Mouse (Mus musculus): Measurements from ENCODE around the gene 4921524J17Rik.

4921524J17Rik gene

DNA sequence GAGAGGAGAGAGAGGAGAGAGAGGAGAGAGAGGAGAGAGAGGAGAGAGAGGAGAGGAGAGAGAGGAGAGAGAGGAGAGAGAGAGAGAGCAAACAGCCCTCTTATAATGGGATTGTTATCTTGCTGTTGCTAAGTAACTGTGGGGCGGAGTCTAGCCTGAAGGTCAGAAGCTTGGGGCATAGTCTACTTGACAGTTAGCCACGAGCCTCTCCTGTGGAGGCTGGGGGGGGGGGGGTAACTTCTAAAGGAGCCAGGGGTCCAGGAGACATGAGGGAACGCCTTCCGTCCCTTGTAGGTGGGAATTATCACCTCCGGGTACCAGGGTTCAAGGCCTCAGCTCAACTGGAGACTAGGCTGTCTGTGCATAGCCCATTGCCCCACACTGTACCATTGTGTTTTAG, 3.1 kb upstream of the 4921524J17Rik start:
- DNase-seq: peak; percentile 71 to 72

DNA sequence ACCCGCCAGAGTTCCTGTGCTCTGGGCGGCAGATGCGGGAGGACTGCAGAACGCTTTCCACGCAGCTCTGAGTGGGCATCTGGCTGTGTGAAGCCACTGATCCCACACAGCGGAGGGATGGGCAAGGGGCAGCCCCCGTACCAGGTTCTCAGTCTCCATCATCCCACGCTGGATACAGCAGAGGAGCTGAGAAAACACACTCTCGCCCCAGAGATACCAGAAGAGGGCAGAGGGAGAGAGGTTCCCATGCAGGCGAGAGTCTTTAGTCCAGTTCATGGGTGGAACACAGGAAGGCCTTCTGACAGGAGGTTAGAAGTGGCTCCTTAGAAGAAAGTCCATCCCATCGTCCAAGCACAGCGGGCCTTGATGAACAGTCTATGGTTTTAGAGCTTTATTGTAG, 2.2 kb upstream of the 4921524J17Rik start:
- no peak for DNase-seq

DNA sequence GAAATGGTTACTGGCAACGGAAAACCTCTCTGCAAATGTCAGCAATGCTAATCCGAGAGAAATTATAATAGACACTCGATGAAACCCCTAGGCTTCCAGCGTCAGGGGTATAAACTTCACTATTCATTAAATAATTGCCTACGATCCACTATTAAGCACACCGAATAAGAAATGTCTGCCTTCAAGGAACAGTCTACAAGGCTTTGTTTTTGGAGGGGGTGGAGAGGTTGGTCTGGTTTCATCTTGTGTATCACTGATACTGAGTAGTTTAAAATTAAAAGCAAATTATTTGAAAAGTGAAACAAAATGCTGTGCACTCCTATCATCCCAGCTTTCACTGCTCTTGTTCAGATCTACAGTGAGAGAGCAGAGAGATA, 372 bp upstream of the 4921524J17Rik start:
- no peak for DNase-seq

DNA sequence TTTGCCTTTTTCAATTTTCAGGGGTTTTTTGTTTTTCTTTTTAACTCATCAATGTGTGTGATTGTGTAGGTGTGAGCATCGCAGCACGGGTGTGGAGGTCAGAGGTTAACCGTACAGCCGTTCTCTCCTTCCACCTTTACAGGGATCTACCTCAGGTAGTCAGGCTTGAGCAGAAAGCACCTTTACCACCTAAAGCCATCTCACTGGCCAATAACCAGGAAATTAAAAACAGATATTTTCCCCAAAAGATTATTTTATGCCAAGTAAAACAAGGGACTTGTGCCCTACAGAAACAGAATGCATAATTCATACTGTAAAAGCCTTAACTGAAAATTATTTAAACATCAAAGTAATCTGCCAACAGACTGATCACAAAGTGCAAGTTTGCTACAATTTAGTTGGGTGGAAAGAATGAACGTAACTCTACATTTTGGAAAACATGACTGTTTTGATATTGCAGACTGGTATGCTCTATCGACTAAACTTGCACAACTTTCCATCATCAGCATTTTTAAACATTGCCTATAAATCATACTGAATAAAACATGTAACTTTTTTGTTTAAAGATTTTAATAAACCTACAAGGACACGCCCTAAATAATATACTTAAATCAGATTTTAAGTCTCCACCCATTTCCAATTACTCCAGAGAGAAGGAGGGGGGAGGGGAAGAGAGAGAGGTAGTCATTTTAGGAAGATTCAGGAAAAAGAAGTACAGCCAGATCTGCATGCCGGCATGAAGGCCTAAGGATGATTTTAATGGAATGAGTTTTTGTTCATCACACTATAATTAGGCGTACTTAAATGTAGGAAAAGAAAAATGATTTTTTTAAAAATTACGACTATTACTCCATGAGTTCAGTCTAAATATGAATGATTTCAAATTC, 1.1 kb downstream of the 4921524J17Rik start:
- DNase-seq: peak in 1 of 2 experiments; percentile 19

DNA sequence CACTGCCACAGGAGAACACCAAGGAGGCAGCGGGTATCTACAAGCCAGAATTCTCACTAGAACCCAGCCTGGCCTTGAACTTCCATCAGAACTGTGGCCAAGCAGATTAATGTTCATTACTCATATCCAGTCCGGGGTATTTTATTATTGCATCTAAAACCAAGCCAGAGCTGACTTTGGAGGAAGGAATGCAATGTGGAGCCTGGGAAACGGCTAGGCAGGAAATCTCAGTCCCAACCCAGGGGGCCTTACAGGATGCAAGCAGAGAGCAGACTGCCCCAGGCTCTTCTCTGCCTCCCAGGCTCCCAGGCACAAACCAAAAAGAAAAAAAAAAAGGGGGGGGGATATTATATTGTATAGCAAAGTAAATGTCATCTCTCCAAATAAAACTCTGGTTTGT, 1.8 kb downstream of the 4921524J17Rik start:
- DNase-seq: peak in 1 of 2 experiments; percentile 28

GRCm38 (mm10) chr8:85429219-85429618, 3.4 kb downstream of the 4921524J17Rik start:
- peak in 1 of 2 experiments; percentile 17 for DNase-seq

DNA sequence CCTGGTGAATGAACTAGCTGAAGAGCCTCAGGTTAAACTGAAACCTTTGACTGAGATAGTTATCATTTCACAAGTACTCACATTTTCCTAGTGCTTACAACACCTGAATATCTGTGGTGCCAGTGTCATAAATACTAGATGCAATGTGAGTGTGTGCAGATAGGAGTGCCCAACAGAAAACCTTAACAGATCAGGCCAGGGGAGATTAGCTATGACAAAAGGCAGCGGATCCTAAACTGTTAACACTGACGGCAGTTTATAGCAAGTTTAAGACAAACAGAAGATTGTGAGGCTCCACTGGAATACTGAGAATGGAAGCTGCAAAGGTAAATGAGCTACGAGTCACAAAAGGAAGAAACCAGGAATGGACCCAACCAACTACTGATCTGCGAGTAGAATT, 5.6 kb downstream of the 4921524J17Rik start:
- DNase-seq: no peak

GRCm38 (mm10) chr8:85421329-85421728, 11.3 kb downstream of the 4921524J17Rik start:
- no peak for DNase-seq

DNA sequence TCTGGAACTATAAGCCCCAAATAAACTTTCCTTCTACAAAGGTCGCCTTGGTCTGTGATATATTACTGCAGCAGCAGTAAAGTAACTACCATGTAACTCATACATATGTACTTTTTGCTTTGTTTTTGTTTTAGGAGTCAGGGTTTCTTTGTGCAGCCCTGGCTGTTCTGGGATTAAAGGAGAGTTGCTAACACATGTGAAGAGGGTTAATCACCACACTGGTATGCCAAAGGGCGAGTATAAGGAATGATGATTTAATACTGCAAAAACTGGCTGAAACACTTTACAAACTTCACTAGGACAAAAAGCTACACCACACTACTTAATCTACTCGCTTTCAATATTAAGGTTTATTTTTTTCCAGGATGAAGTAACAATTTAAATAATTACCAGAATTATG, 24.1 kb downstream of the 4921524J17Rik start:
- no peak for DNase-seq

- DNase-seq: peak; percentile 18 to 34
These were observed 24.6 kb downstream of the 4921524J17Rik start for GRCm38 (mm10) chr8:85408053-85408505.

- DNase-seq: no peak
These were observed 26.7 kb downstream of the 4921524J17Rik start for GRCm38 (mm10) chr8:85405961-85406360.

DNA sequence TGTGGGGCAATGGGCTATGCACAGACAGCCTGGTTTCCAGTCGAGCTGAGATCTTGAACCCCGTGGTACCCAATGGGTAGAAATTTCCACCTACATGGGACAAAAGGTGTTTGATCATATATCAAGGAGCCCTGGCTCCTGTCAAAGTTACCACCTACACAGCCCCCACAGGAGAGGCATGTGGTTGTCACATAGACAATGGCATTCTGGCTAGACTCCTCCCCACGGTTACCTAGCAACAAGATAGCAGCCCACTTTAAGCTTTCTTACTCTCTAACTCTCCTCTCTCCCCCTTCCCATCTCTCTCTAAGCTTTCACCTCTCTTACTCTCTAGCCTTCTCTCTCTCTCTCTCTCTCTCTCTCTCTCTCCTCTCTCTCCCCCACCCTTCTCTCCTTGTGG, 27.2 kb downstream of the 4921524J17Rik start:
- DNase-seq: no peak

DNA sequence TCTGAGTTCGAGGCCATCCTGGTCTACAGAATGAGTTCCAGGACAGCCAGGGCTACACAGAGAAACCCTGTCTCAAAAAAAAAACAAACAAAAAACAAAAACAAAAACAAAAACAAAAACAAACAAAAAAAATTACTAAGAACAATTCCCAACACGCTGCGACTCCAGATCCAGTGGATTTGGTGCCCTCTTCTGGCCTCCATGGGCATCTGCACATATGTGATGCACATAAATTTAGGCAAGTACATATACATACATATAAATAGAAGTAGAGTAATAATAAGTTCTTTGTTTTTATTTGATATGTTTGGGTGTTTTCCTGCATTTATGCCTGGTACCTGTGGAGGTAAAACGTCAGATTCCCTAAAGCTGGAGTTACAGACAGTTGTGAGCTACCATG, 34.1 kb downstream of the 4921524J17Rik start:
- DNase-seq: no peak

GRCm38 (mm10) chr8:85397508-85397907, 35.1 kb downstream of the 4921524J17Rik start:
- peak; percentile 30 to 53 for DNase-seq

- DNase-seq: no peak
These were observed 36.1 kb downstream of the 4921524J17Rik start for GRCm38 (mm10) chr8:85396432-85397079.

DNA sequence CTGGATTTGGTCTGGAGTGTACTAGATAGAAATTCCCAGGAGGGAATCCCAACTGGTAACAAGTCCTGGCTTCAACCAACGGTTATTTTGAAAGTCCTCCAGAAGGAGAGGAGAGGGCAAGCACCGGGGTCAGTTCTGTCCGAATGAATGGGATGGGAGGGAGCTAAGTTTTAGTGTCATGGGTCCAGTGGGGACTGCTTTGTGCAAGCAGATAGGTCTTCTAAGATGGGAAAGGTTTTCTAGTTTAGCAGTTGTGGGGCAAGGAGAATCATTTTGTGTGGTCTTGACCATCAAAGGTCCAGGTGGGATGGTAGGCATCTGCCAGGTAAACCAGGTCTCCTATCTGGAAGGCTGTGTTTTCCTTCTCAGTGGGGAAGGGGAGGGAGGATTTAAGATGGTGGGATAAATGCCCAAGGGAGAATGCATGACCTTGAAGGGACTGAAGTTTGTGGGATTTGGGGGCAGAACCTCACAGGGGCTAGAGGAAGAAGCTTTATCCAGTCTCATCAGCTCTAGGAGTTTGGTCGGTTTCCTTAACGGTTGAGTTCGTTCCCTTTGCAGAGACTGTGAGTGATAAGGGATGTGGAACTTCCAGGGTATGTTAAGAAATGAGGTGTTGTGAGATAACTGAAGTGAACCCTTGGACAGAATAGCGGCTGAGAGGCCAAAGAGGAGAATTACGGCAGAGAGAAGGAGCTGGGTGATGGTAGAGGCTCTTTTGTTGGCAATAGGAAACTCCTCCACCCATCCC, 36.8 kb downstream of the 4921524J17Rik start:
- no peak for DNase-seq

GRCm38 (mm10) chr8:85395017-85395416, 37.6 kb downstream of the 4921524J17Rik start:
- DNase-seq: no peak

DNA sequence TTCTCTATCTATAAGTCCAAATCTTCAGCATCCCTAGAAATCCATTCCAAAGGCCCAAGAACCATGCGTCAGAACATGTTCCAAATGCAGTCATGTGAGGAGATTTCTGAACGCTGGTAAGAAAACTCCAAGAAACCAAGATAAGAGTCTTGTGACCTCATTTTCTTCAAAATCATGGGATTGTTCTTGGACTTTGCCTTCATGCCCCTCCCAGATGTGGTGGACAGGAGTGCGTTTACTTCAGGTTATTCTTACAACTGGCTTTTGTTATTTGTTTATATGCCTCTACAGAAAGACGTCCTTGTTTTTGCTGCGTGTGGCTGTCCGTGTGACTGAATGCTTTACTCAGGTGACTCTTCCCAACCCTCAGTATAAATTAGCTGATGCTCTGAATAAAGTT, 39.4 kb downstream of the 4921524J17Rik start:
- no peak for DNase-seq

DNA sequence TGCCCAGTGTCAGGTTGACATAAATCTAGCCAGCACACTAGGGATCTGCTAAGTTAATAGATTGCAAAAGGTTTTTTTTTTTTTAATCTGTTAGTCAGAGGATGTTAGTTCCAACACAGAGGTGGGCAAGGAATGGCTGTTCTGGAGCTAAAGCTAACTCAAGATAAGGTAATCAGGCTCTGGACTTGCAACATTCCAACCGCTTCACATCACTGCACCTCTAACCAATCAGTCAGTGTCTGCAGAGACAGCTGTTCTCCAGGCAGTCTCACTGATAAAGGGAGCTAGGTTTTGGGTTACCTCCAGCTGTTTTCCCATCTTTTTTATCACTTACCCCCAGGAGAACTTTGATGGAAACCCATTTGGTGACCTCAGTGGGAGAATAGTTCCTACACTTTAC, 41.2 kb downstream of the 4921524J17Rik start:
- DNase-seq: no peak

- no peak for DNase-seq
These were observed 46.4 kb downstream of the 4921524J17Rik start, which contains the start of gene Mylk3 for GRCm38 (mm10) chr8:85386205-85386604. Gene Mylk3 (minus strand): TSS chr8:85386345.

- no peak for DNase-seq
These were observed 50.7 kb downstream of the 4921524J17Rik start for GRCm38 (mm10) chr8:85381926-85382325.

DNA sequence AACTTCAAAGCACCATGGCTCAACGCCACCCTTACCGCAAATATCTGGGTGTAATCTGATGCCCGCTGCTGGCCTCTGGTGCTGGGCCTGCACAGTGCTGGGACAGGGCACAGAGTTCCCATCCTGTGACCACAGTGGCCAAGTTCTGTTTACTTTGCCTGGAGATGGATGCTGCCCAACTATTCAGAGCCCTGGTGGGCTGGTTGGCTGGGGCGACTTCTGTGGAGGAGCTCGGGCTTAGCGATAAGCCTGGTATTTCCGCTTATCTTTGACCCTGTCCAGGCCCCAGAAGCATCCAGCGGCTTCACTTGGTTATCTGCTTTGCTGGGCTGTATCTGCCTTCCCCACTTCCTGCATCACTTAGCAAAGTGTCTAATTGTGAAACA, 51.8 kb downstream of the 4921524J17Rik start:
- peak; percentile 17 to 38 for DNase-seq

- DNase-seq: no peak
These were observed 52.4 kb downstream of the 4921524J17Rik start for GRCm38 (mm10) chr8:85380123-85380823.

All from kidney, adult 8-10 months (tissue).